Mouse (Mus musculus): ENCODE data around the gene Kptn. TPM values are rescaled to one million over a fixed set of nuclear protein-coding genes. Genes with fewer than 3 reads are reported as not detected.
A peak's percentile ranks its signal among the peaks of the same experiment; 100 is the strongest.

Kptn gene
- polyA plus RNA-seq (2015; fragmentation: Nextera tagmentation; extraction: Ambion mirVana), result 15.9 and 18.5 TPM in 2 replicates

DNA sequence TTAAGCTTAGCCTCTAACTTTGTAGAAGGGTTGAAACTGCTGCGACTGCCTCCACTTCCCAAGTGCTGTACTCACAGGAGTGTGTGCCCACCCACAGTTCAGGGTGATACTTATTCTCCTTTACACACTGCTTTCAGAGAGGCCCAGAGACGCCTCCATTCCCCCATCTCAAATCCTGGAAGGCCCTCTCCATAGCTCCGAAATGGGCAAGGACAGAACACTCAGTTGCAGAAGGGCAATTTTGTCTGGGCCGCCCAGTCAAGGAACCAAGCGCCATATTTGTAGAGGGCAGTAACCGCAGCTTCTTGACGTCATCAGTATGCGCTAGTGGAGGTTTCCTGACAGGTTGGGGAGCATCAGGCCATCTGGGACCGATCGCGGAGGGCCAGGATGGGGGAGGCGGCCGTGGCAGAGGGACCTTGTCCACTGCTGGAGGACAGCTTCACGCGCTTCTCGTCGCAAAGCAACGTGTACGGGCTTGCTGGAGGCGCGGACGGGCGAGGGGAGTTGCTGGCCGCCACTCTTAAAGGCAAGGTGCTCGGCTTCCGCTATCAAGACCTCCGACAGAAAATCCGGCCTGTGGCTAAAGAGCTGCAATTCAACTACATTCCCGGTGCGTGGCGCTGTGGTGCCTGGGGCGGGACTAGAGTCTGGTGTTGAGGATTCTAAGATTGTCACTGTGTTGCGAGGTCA, at the start of gene Kptn:
Kptn (plus strand) TSS at position 327 of the 693 bp plus-strand sequence.
- peak; percentile 92 for DNase-seq (ENCODE audit: low spot score)

DNA sequence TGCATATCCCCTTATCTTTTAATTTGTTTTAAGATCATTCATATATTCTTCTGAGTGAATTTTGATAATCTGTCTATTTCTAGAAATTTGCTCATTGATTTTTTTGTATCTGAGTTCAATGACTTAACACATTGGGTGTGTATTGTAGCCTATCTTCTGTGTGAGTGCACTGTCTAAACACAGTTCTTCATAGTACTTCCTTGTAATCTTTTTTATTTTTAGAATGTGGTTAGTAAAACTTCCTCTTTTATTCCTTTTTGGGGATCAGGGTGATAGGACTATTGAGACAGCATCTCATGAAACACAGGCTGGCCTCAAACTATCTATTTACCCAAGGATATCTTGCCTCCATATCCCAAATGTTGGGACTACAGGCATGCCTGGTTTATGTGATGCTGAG, 48.8 kb upstream of the Kptn start:
- no peak for DNase-seq (ENCODE audit: low spot score)

DNA sequence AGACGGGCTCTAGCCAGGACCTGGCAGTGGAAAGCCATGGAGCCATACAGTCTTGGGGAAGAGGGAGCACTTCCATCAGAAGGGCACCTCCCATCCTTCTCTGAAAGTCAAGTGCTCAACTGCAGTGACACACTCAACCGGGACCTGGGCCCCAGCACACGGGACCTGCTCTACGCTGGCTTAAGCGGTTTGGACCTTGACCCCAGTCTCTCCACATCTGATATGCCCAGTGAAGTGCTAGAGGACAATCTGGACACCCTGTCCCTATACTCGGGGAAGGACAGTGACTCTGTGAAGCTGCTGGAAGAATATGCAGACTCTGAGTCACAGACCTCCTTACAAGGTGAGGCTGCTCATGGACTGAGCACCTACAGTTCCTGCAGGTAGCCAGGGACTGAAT, 47.8 kb upstream of the Kptn start:
- DNase-seq (ENCODE audit: low spot score), result no peak

DNA sequence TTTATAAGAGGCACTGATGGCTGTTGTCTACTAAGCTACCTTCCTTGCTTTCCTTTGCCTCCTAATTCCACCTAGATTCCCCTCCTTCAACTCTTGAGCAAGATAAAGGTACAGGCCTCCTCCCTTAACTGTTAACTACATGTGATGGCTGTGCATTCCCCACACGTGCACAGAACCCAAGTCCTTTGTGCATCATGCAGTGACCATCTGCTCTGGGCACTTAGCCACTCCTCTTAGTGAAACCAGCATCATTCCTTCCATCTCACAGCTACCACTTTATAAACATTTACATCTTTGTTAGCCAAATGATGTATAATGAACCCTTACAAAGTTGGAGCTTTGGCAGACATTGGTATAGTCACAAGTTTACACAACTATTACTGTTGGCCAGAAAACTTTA, 39.7 kb upstream of the Kptn start:
- no peak for DNase-seq (ENCODE audit: low spot score)

DNA sequence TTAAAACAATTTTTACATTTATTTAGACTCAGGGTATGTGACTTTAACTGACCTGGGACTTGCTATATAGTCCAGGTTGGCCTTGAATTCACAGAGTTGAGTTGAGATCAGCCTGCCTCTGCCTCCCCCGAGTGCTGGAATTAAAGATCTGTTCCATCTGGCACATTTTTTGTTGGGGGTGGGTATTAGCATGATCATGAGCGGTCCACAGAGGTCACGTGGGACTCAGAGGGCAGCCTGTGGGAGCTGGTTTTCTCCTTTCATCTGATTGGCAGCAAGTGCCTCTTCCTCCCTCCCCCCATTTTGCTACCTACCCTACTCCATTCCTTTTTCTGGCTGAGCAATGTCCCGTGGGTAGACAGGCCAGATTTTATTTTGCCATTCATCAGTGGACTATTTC, 39.1 kb upstream of the Kptn start:
- no peak for DNase-seq (ENCODE audit: low spot score)

DNA sequence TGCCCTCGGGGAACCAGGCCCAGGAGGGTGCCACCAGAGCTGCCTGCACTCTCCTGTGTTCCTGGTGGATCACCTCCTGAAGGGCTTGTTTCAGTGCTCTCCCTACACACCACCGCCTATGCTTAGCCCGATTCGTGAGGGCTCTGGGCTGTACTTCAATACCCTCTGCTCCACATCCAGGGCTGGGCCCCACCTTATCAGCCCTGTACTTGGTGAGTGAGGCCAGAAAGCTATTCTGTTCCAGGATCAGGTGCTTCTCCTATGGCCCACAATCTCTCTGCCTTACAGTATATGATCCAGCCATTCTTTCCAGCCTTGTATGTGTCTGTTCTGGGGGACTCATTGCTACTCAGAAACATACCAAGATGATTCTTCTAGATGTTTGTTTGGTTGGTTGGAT, 36.3 kb upstream of the Kptn start:
- no peak for DNase-seq (ENCODE audit: low spot score)

DNA sequence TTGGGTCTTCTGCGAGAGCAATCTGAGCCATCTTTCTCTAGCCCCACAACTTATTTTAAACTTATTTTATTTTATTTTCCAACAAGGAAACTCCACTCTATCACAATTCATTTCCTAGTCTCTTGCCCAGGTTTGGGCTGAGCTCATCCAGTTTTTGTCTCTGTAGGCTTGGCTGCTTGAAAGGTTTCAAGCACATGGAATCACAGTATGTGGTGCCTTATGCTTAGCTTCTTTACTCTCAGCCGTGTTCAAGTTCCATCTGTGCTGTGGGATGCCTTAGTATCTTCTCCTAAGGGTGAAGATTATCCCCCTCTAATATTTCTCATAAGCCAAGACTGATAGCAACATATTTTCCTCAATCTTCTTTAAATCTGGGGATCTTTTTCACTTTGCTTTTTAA, 32.1 kb upstream of the Kptn start:
- DNase-seq (ENCODE audit: low spot score), result no peak

DNA sequence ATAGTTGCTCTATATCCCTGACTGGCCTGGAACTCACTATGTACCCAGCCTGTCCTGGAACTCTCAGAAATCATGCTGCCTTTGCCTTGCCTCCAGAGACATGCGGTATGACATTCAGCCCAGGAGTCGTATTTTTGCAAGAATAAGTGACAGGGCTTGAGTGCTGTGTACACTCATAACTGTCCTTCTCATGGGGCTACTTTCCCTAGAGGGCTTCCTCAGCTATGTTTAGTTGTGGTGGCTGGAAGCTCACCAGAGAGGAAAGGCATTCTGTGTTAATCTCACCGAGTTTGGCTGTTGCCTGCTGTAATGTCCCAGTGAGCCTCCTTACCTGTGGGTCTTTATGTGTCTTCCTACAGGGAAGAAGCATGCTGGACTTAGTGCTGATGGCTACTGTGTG, 25.1 kb upstream of the Kptn start:
- DNase-seq (ENCODE audit: low spot score), result no peak

DNA sequence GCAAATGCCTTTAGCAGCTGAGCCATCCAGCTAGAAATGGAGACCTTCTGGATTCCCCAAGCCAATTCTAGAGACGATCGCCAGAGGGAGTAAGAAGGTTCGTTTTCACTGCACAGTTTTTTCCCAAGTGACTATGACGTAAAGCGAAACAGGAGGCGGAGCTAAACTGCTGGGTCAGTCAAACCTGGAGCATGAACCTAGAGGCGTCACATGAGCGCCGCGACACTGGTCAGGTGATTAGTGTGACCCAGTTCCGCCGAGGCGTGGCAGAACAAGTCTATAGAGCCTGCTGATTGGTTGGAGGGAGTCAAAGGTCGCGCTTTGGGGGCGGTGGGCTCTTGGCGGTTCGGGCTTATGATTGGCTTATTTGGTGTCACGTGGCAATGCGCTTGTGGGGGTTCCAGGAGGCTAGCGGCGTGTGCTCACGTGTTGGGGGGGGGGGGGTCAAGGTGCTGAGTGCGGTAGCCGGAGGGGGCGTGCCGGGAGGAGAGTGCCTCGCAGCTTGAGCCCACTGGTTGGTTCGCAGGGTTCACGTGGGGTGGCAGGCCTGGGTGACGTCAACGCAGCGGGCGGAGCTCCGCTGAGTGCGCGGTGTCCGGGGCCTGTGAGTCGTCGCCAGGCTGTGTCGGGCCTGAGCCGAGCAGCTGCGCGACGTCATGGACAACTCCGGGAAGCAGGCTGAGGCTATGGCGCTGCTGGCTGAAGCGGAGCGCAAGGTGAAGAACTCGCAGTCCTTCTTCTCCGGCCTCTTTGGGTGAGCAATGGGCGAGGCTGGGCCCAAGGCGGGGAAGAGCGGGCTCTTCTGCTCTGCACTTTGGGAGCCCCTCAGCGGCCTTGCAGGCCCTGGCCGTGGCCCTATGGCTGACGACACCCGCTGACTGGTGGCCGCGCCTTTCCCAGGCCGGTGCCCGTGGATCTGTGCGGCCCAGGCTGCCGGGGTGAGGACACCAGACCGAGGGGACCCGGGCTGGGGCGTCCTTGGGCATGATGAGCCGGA, 21.4 kb upstream of the Kptn start, which contains the start of gene Napa:
Napa (plus strand) TSS at position 438 of the 997 bp plus-strand sequence.
- peak; percentile 99 for DNase-seq (ENCODE audit: low spot score)

DNA sequence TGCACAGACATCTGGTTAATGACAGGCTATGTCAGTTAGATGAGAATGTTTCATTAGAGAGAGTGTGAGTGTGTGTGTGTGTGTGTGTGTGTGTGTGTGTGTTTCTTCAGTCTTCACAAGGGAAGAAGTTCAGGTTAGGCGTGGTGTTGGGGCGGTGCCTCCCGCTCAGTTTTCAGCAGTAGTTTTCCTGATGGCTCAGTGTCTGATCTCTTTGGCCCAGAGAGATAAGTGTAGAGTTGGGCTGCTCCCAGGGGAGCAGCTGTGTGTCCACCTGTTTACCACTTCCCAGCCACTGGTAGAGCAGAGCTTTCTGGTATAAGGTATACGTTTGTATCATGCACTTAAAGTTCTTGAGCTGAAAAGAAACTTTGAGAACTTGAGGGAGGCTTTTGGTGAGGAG, 19.8 kb upstream of the Kptn start:
- no peak for DNase-seq (ENCODE audit: low spot score)

DNA sequence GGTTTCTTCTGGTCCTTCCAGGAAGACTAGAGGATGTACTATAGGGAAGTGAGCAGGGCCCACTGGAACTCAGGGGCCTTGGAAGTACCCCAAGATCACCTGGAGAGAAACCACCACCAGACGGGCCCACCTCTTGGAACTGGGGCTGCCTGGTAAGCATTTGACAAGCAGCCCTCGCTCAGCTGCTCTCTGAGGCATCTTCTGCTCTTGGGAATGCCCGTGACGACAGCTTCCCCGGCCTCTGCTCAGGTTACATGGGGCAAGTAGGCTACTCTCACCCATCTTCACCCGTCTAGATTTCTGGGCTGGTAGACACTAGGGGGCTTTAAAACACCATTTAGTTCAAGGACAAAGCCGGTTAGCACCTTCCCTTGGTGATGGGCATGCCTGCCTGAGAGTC, 18.6 kb upstream of the Kptn start:
- DNase-seq (ENCODE audit: low spot score), result no peak

DNA sequence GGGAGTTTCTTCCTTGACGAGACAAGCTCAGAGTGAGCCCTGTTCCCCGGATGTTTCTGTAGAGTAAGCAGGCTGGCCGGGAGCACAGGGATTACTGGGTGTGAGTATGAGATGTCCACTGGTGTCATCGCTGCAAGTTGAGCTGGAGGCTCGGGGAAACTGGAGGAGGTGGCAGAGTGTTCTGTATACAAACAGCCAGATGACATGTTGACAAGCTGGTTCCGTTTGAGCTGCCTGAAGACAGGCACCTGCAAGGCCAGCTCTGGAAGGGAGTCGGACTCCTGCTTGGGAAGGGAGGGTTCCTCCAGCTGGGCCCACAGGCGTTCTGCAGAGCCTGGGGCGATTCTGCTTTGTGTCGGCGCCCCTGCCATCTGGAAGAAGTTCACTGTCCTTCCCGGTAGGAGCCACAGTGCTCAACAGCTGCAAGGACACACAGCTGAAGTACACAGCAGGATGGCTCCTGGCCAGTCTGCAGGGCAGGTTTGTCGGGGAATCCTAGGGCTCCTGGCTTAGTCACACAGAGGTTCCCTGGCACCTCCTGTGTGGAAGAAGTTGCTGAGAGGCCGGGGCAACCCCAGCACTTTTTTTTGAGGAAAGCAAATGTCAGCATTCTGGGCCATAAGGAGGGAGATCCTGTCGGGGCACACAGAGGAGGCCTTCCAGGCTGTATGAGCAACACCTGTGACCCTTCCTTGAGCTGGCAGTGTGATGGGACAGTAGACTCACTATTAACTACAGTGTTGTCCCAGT, 17.8 kb upstream of the Kptn start:
- DNase-seq (ENCODE audit: low spot score), result no peak

DNA sequence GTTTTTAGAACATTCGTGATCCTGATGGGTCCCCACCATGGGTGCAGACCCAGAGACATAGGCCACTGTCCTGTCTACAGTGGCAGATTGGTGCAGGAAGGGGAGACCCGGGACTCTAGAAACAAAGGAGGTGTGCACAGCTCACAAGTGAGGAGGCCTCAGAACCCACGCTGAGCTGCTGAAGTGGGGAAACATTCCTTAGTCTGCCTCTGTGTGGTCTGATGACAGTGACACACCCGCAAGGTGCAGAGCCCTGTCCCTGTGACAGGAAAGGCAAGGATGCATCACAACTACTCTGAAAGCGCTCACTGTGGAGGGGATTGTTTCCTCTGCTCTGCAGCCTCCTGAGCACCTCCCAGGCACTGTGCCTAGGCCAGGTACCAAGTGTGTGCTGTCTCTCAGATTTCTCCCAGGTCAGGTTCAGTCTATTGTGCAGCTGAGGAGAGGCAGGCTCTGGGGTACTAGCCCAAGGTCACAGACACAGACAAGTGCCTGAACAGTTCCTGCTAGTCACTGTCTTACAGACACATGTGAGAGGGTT, 16.9 kb upstream of the Kptn start:
- no peak for DNase-seq (ENCODE audit: low spot score)

DNA sequence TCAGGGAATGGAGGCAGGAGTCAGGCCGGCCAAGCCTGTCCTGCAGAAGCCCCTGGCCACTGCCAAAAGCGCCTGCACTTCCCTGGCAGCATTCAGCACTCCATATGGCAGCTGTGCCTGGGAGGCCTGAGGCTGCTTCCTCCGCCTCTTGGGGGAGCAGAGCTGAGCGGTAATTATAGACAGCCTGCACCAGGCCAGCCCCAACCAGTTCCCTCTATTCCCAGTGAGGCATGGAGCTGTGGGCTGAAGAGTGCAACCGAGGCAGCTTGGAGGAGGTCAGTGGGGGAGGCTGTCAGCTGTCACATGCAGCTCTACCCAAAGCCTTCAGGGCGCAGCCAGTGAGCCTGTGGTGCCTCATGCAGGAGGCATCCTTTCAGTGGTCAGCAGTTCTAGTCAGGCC, 15.9 kb upstream of the Kptn start:
- no peak for DNase-seq (ENCODE audit: low spot score)

DNA sequence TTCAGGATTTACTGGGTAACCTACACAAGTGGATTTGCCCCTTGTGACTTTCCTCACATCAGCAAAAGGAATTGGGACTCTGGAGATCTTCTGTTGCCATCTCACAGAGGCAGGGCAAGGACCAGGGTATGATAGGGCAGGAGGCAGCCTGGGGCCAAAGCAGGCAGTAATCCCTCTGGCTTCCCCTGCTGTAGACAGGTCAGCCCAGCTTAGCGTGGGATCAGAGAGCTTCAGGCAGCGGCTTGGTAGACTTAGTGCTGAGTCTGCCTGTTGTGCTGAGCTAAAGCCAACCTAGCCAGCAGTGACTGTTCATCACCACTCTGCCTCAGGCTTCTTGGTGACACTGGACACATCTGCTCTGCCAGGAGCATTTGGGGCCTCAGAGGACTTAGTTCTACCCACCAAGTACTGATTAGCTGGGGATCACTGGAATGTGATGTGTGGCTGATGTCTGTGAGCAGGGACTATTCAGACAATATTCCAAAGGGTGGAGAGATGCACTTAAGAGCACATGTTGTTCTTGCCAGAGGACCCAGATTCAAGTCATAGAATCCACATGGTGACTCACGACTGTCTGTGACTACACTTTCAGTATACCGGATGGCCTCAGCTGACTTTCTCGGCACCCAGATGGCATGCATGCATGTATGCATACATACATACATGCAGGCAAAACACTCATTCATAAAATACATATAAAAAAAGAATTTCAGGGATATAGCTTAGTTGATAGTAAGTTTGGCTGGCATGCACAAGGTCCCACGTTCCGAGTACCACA, 14.9 kb upstream of the Kptn start:
- no peak for DNase-seq (ENCODE audit: low spot score)

DNA sequence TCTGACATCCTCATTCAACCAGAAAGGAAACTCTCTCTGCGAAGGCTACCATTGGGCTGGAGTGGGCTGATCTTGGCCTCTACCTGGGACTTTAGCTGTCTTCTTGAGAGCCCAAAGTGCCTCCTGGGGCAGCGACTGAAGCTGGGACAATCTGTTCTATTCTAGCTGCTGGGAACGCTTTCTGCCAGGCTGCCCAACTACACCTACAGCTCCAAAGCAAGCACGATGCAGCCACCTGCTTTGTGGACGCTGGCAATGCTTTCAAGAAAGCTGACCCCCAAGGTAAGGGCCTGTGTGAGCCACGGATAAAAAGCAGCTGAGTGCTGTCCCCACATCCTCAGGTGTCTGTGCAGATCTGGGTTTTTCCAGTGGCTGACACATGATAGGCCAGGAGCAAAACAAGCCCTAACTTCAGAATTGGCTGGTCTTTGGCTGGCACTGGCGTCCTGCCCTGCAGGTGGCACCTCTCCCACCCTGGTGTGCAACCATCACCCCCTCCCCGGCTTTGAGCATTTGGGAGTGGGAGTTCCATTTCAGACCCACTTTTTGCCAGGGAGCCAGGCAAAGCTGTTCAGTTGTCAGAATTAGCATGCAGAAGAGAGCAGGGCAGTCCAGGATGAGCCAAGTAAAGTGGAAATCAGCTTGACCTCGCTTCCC, 10.7 kb upstream of the Kptn start:
- DNase-seq (ENCODE audit: low spot score), result no peak

DNA sequence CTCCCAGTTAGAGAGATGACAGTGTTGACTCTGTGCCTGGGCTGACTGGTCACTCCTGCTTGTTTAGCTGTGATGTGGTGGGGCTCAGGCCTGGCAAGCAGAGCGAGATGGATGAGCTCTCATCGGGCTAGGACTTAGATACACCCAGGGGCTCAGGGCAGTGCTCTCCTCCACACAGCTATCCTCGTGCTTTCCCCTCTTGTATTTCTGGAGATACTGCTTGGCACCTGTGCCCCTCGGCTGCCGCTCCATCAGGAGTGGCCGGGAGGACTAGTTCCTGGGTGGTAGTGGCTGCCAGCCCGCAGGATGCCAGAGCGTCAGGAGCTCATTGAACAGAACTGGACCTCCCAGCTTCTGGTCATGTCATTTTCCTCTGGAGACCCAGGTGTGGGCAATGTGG, 9.5 kb upstream of the Kptn start:
- no peak for DNase-seq (ENCODE audit: low spot score)

DNA sequence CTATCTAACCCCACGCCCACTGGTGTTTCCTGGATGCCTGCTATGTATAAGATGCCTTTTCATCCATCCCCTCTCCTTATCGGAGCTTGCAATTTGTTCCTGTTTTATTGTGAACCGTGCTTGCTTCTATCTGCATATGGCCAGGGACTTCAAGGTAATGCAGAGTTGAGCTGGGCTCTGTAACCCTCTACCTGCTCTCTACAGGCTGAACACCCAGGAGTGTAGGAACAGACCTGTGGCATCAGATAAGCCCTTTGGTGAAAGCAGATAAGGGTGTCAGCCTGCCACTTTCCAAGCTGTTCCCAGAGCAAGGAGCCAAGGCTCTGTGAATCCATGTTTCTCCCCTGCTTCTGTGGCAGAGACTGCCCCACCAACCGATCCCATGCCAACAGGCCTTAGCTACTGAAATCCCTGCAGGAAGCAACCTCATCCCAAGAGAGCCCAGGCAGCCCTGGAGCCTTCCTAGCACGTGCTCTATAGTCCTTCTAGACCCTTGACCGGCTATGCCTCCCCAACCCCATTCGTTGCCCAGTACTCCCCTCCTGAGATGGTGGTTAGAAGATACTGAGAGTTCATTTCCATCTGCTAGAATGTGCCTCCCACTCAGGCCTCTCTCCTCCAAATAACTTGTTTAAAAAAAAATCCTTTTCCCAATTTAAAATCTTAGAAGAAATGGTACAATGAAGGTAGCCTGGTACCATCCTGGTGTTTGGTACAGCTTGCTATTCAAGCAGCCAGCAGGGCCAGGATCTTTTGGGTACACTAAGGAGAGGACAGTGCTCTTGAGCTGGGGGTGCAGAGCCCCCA, 8.2 kb upstream of the Kptn start:
- DNase-seq (ENCODE audit: low spot score), result no peak

DNA sequence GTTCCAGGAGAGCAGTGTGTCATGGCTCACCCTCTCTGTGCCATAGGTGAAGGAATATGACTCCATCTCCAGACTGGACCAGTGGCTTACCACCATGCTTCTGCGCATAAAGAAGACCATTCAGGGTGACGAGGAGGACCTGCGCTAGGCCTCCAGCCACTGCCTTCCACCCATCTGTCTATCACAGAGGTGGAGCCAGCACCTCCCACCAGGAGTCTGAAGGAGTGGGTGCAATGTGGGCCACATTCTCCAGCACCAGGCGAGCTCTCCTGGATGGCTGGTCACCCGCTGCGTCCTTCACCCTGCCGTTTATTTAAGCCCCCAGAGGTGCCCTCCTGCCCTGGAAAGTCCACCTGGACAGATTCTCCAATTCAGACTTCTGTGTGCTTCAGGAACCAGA, 3.3 kb upstream of the Kptn start:
- DNase-seq (ENCODE audit: low spot score), result no peak

All from thymus, postnatal 0 days (tissue).